Mouse (Mus musculus) ES-E14 (cell line): ENCODE results near the gene Scn2a.

Experiments
- HCFC1 ChIP-seq: IDR thresholded peaks from 2 replicates; pipeline ENCODE4 v1.6.1; 2012; ENCODE audit warnings: low read length, inconsistent platforms, borderline replicate concordance; ENCODE audit not compliant: insufficient read depth
- ZC3H11A ChIP-seq: IDR thresholded peaks from 2 replicates; pipeline ENCODE4 v1.6.1; 2012; ENCODE audit warnings: low read depth, mild to moderate bottlenecking, inconsistent platforms, low read length, borderline replicate concordance

GRCm38 (mm10) chr2:65620556-65621166, at the start of gene Scn2a:
- TF ChIP-seq HCFC1 (no peak), ZC3H11A (peak; percentile 76)
